ENCODE assay signal across 10 mouse cellular contexts in the genomic region with DNA sequence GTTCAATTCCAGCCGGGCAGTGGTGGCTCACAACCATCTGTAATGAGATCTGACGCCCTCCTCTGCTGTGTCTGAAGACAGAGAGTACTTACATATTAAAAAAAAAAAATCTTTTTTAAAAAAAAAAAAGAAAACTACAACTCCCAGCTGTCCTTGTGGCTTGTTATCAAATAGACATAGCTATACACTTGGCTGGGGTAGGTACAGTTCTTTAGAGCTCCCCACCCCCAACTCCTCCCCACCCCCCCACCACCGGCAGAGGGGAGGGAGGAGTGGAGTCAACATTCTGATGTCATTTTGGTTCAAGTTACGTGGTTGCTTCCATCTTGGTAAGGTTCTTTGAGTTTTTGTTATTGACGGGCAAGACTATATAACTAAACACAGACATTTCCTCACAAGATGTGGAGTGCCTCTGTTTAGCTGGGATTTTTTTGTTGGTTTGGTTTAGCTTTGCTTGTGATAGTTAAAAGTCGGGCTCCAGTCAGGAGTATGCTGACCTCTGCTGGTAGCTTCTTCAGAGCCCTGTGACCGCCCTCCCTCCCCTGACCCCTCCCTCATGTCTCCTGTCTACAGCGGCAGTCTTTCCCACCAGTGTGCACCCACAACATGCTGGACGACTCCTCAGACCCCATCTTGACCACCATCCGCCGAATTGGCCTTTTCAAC. TPM values are rescaled to one million over a fixed set of nuclear protein-coding genes. Genes with fewer than 3 reads are reported as not detected.
DNase-seq lines count a peak whose midpoint lies in the region; ATAC-seq and TF ChIP-seq lines count a peak whose summit lies in the region.
"Had no signal": no experiment of that assay in that cellular context is flagged by ENCODE, and none has a peak within 500 bp of the region (broad histone marks: within the 10 kb centered on the region; RNA-seq: fewer than 3 reads in every experiment).

No protein-coding gene starts in this region.

- dilution Hi-C loops in CH12.LX (cut with MboI; ENCODE audit: extremely low pct_ligation_motif_present, extremely low pct_unique_long_range_greater_than_20kb, low sequenced_read_pairs), result no loop called here

- H3K4me3 ChIP-seq in heart, embryonic 10.5 days, result peak overlapping the region; percentile 37
- H3K4me3 ChIP-seq in CH12.LX (replicated peaks in 1 of 3; ENCODE audit: low read depth in 2 of 3, low read length in 2 of 3, poor library complexity in 1 of 3), result peak overlapping the region in 2 of 3 experiments; percentile 44 to 54
- peak overlapping the region; percentile 10 for H3K4me3 ChIP-seq in liver, embryonic 13.5 days (replicated peaks)
- H3K4me3 ChIP-seq: limb, embryonic 15.5 days had no signal

- no peaks in the 10 kb centered on the region for H3K79me2 ChIP-seq in CH12.LX (replicated peaks; ENCODE audit: control insufficient read depth, extremely low read depth, insufficient read depth, poor library complexity, severe bottlenecking)

- peak; percentile 55 for ATAC-seq in liver, embryonic 13.5 days (ENCODE audit: low read depth)

- peak overlapping the region; percentile 8; the same call in 1 of the 2 replicates for H3K4me2 ChIP-seq in CH12.LX (ENCODE audit: insufficient read depth, low read depth, poor library complexity, severe bottlenecking)
- H3K4me2 ChIP-seq in liver, embryonic 13.5 days, result peak overlapping the region; percentile 51
- H3K4me2 ChIP-seq: limb, embryonic 15.5 days had no signal

- TF ChIP-seq CTCF in CH12.LX (conservative IDR thresholded peaks at IDR 0.05 in 1 of 2, IDR thresholded peaks at IDR 0.05 in 1 of 2; ENCODE audit: low read depth in 2 of 2, low read length in 2 of 2), result peak; percentile 12 to 56; a peak in 2 of 4 replicates

- no peak for TF ChIP-seq POLR2A in CH12.LX (IDR thresholded peaks at IDR 0.05; ENCODE audit: low read depth, low read length)

- no peak for TF ChIP-seq EP300 in CH12.LX (IDR thresholded peaks at IDR 0.05; ENCODE audit: low read length)

- peak overlapping the region; percentile 47; the same call in 1 of the 2 replicates for H3K27ac ChIP-seq in heart, embryonic 10.5 days
- no peak overlapping the region for H3K27ac ChIP-seq in CH12.LX (ENCODE audit: insufficient read depth, low read depth)
- 0 out of 2 replicates have a peak overlapping the region, but pooled peaks have one; percentile 1 for H3K27ac ChIP-seq in liver, embryonic 13.5 days
- H3K27ac ChIP-seq: limb, embryonic 15.5 days had no signal

- peaks cover 80% of the 10 kb centered on the region for H3K36me3 ChIP-seq in heart, embryonic 10.5 days
- peaks cover 37 to 68% of the 10 kb centered on the region in 2 experiments for H3K36me3 ChIP-seq in CH12.LX (replicated peaks in 1 of 2; ENCODE audit: control insufficient read depth in 1 of 2, insufficient read depth in 1 of 2, low read length in 1 of 2)
- H3K36me3 ChIP-seq in liver, embryonic 13.5 days, result 0 out of 2 replicates have a peak, but pooled peaks cover 7% of the 10 kb centered on the region

- intact Hi-C loops in heart, postnatal 25 days (cut with DNase I), result no loop called here

- peaks cover 18% of the 10 kb centered on the region for H3K4me1 ChIP-seq in heart, embryonic 10.5 days
- H3K4me1 ChIP-seq in CH12.LX (ENCODE audit: control insufficient read depth in 1 of 2, insufficient read depth in 2 of 2), result peaks cover 2 to 19% of the 10 kb centered on the region in 2 experiments
- H3K4me1 ChIP-seq in liver, embryonic 13.5 days (replicated peaks), result peaks cover 29% of the 10 kb centered on the region

- WGBS in heart, embryonic 10.5 days, result 21% methylated on average over 11 of the region's 11 CpGs
- WGBS in liver, embryonic 13.5 days (ENCODE audit: insufficient replicate concordance), result 18% methylated on average over 11 of the region's 11 CpGs

- H3K27me3 ChIP-seq in heart, embryonic 10.5 days (ENCODE audit: insufficient read depth, poor library complexity, severe bottlenecking), result no peaks in the 10 kb centered on the region
- no peaks in the 10 kb centered on the region for H3K27me3 ChIP-seq in CH12.LX (replicated peaks)
- no peaks in the 10 kb centered on the region for H3K27me3 ChIP-seq in liver, embryonic 13.5 days
- H3K27me3 ChIP-seq: limb, embryonic 15.5 days had no signal

- no peak for DNase-seq in heart, embryonic 10.5 days (ENCODE audit: low spot score)
- DNase-seq in heart, postnatal 25 days (ENCODE audit: low spot score), result no peak
- DNase-seq in CH12.LX (ENCODE audit: extremely low read depth), result no peak
- peak; percentile 57 for DNase-seq in embryo, embryonic 9.5 days (ENCODE audit: extremely low spot score)
- DNase-seq in liver, embryonic 13.5 days, result no peak
- peak; percentile 44 for DNase-seq in thymus, postnatal 14 days
- DNase-seq in urinary bladder, postnatal 14 days (ENCODE audit: low spot score), result no peak
- DNase-seq in ovary, adult 18-20 months (ENCODE audit: low spot score), result no peak

- no peaks in the 10 kb centered on the region for H3K9me3 ChIP-seq in heart, embryonic 10.5 days
- no peaks in the 10 kb centered on the region for H3K9me3 ChIP-seq in CH12.LX (replicated peaks; ENCODE audit: low read length)
- no peaks in the 10 kb centered on the region for H3K9me3 ChIP-seq in liver, embryonic 13.5 days (replicated peaks)
- H3K9me3 ChIP-seq: limb, embryonic 15.5 days had no signal

- in situ Hi-C loops in CH12.LX (cut with MboI; ENCODE audit: low pct_ligation_motif_present, low pct_unique_long_range_greater_than_20kb, low sequenced_read_pairs), result no loop called here

- TF ChIP-seq RAD21 in CH12.LX (IDR thresholded peaks at IDR 0.05; ENCODE audit: low read depth, low read length), result peak; percentile 35

- peak overlapping the region; percentile 53; the same call in 1 of the 2 replicates for H3K9ac ChIP-seq in CH12.LX (ENCODE audit: insufficient read depth, low read depth)
- peak overlapping the region; percentile 26 for H3K9ac ChIP-seq in liver, embryonic 13.5 days
- H3K9ac ChIP-seq: limb, embryonic 15.5 days had no signal

TF ChIP-seq in CH12.LX, 34 proteins besides CTCF, POLR2A, EP300 and RAD21:
- no peak for TF ChIP-seq MYC (IDR thresholded peaks at IDR 0.05; ENCODE audit: low read depth, low read length)
- no peak for TF ChIP-seq POLR2AphosphoS2 (IDR thresholded peaks at IDR 0.05; ENCODE audit: low read depth, low read length)
- TF ChIP-seq HCFC1 (IDR thresholded peaks at IDR 0.05; ENCODE audit: low read depth, low read length), result peak; percentile 67
- TF ChIP-seq PAX5 (IDR thresholded peaks at IDR 0.05; ENCODE audit: low read length), result no peak
- peak; percentile 22 for TF ChIP-seq SMC3 (IDR thresholded peaks at IDR 0.05; ENCODE audit: low read depth, low read length)
- TF ChIP-seq CHD2 (IDR thresholded peaks at IDR 0.05; ENCODE audit: low read length), result 0 out of 2 replicates have a peak, but pooled peaks have one; percentile 53
- 0 out of 2 replicates have a peak, but pooled peaks have one; percentile 20 for TF ChIP-seq SIN3A (IDR thresholded peaks at IDR 0.05; ENCODE audit: low read length)

RNA-seq across cellular contexts. Expression of a gene that starts 9.6 kb away (rescaled TPM):
- polyA plus RNA-seq in heart, embryonic 10.5 days (2016; fragmentation: Nextera tagmentation; extraction: Ambion mirVana), result 121 and 175 TPM in 2 replicates
- 10 to 100 TPM; 28.5 to 29.3 TPM for total RNA-seq in heart, postnatal 25 days (2021)
- total RNA-seq in CH12.LX (2012; rRNA removed) (224 and 253 TPM in 2 replicates), CH12.LX (2014; rRNA removed) (229 and 267 TPM in 2 replicates)
- polyA plus RNA-seq in CH12.LX (2012; ENCODE audit: insufficient read length, low read depth), result 253 and 277 TPM in 2 replicates
- 111 and 119 TPM in 2 replicates for polyA plus RNA-seq in liver, embryonic 13.5 days (2015; fragmentation: Nextera tagmentation; extraction: Ambion mirVana)

RNA-seq across cellular contexts. Expression of a gene that starts 12.2 kb away (rescaled TPM):
- polyA plus RNA-seq in heart, embryonic 10.5 days (2016; fragmentation: Nextera tagmentation; extraction: Ambion mirVana), result 4,578 and 4,939 TPM in 2 replicates
- total RNA-seq in heart, postnatal 25 days (2021), result 100 to 1,000 TPM; 210 to 232 TPM
- 142 and 164 TPM in 2 replicates for total RNA-seq in CH12.LX (2012; rRNA removed)
- 790 and 1,027 TPM in 2 replicates for total RNA-seq in CH12.LX (2014; rRNA removed)
- 31.2 and 60.3 TPM in 2 replicates for polyA plus RNA-seq in CH12.LX (2012; ENCODE audit: insufficient read length, low read depth)
- polyA plus RNA-seq in liver, embryonic 13.5 days (2015; fragmentation: Nextera tagmentation; extraction: Ambion mirVana), result 7,621 and 8,262 TPM in 2 replicates

RNA-seq across cellular contexts. Expression of a gene that starts 12.8 kb away (rescaled TPM):
- 79.9 and 124 TPM in 2 replicates for polyA plus RNA-seq in heart, embryonic 10.5 days (2016; fragmentation: Nextera tagmentation; extraction: Ambion mirVana)
- total RNA-seq in heart, postnatal 25 days (2021), result 10 to 100 TPM; 93.1 to 98.1 TPM
- 13.2 and 27.2 TPM in 2 replicates for total RNA-seq in CH12.LX (2012; rRNA removed)
- total RNA-seq in CH12.LX (2014; rRNA removed), result 11.9 and 14.0 TPM in 2 replicates
- 20.9 and 23.9 TPM in 2 replicates for polyA plus RNA-seq in CH12.LX (2012; ENCODE audit: insufficient read length, low read depth)
- polyA plus RNA-seq in liver, embryonic 13.5 days (2015; fragmentation: Nextera tagmentation; extraction: Ambion mirVana), result 4.1 and 5.1 TPM in 2 replicates

RNA-seq across cellular contexts. Expression of a gene that starts 19.2 kb away (rescaled TPM):
- 187 and 244 TPM in 2 replicates for polyA plus RNA-seq in heart, embryonic 10.5 days (2016; fragmentation: Nextera tagmentation; extraction: Ambion mirVana)
- total RNA-seq in heart, postnatal 25 days (2021), result 10 to 100 TPM; 24.7 to 26.7 TPM
- total RNA-seq in CH12.LX (2012; rRNA removed) (232 and 233 TPM in 2 replicates), CH12.LX (2014; rRNA removed) (185 and 195 TPM in 2 replicates)
- 273 and 321 TPM in 2 replicates for polyA plus RNA-seq in CH12.LX (2012; ENCODE audit: insufficient read length, low read depth)
- polyA plus RNA-seq in liver, embryonic 13.5 days (2015; fragmentation: Nextera tagmentation; extraction: Ambion mirVana), result 104 and 106 TPM in 2 replicates

RNA-seq across cellular contexts. Expression of a gene that starts 26.8 kb away (rescaled TPM):
- not detected in 2 replicates for polyA plus RNA-seq in heart, embryonic 10.5 days (2016; fragmentation: Nextera tagmentation; extraction: Ambion mirVana)
- not detected for total RNA-seq in heart, postnatal 25 days (2021)
- not detected in 2 replicates for total RNA-seq in CH12.LX (2012; rRNA removed)
- total RNA-seq in CH12.LX (2014; rRNA removed), result not detected in 2 replicates
- not detected in 2 replicates for polyA plus RNA-seq in CH12.LX (2012; ENCODE audit: insufficient read length, low read depth)
- not detected in 2 replicates for polyA plus RNA-seq in liver, embryonic 13.5 days (2015; fragmentation: Nextera tagmentation; extraction: Ambion mirVana)
- total RNA-seq: adrenal gland, postnatal 36 days had no signal
- polyA plus RNA-seq: limb, embryonic 15.5 days had no signal

Comparison
In these comparisons a context has a peak if more than half of its experiments do, and no peak if none do; other contexts are left out.
1. DNase-seq: peak in embryo, embryonic 9.5 days (single experiment) and thymus, postnatal 14 days (single experiment); none in heart, embryonic 10.5 days (single experiment), heart, postnatal 25 days (single experiment), CH12.LX (single experiment), liver, embryonic 13.5 days (single experiment), urinary bladder, postnatal 14 days (single experiment) and ovary, adult 18-20 months (single experiment).
2. RNA of a gene that starts 12.2 kb away (polyA plus RNA-seq): 7,621 to 8,262 TPM in liver, embryonic 13.5 days and 4,578 to 4,939 TPM in heart, embryonic 10.5 days; 31.2 to 60.3 TPM in CH12.LX; every median in the first group is over 10 times any median in the second.
3. Peak in every context shown above with its lines, with median percentiles within 50 percentile points of each other: H3K4me3 ChIP-seq.